Mouse (Mus musculus) erythroblast, embryonic 14.5 days (primary cell): ENCODE measurements around the gene Trpt1.

ENCODE experiments used
- GATA1 ChIP-seq: IDR thresholded peaks from 2 replicates; pipeline ENCODE4 v1.6.1; 2012; ENCODE audit warnings: low read length, inconsistent platforms, mixed read lengths
- TAL1 ChIP-seq: IDR thresholded peaks from 3 replicates; pipeline ENCODE4 v1.6.1; 2012; ENCODE audit warnings: low read length, inconsistent platforms, mixed read lengths

- no peak for TF ChIP-seq GATA1
- TF ChIP-seq TAL1, result no peak
Observed at GRCm38 (mm10) chr19:7041171-7041570, 45.2 kb downstream of the Trpt1 start.
